Mouse (Mus musculus) gastrocnemius, adult 18-20 months (tissue): ENCODE measurements at regions not wholly inside any gene's neighbourhood (a gene's known extent, or its start where the extent isn't known, plus 50 kb on each side); places are given as distances from the start of the nearest gene placed in this dataset.
A peak's percentile ranks its signal among the peaks of the same experiment; 100 is the strongest.

Experiments used
- DNase-seq: peaks from one replicate; pipeline ENCODE4 v3.0.0; 2021; ENCODE audit warnings: low spot score

DNA sequence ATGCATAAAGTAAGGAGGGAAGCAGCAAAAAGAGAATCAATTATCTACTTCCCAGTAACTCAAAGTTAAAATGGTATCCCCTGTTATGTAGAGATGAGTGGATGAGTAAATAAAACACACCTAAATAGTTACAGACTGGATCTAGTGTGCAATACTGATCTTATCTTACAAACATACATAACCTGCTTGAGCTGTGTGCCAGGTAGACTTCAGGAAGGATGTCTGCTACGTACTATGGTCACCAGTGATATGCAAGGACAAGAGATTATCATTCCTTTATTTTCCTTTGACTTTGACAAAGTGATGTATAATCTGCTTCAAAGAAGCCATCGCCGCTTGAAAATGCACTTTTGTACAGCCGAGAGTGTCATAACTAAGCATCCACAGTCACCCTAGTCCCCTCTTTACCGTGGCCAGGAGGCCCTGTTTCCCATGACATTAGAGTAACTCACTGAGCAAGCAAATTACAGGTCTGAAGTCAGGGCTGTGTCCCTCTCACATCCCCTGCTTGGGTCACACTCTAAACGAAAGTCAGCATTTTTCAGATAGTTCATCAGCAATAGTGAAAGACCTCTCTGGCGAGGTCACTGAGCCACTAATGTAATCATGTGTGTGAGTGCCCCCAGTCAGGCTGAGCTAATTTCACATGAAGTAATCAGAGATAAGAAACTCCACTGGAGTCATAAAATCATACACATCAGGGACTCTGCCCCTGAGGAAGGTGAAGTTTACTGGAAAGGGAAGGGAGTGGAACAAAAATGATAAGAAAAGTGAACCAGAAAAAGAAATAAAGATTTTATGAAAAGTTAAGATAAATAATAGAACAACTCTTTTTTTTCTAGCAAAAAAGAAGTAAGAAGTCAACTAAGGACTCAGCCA is 929.8 kb upstream of the Gm7489 start:
- DNase-seq: no peak

DNA sequence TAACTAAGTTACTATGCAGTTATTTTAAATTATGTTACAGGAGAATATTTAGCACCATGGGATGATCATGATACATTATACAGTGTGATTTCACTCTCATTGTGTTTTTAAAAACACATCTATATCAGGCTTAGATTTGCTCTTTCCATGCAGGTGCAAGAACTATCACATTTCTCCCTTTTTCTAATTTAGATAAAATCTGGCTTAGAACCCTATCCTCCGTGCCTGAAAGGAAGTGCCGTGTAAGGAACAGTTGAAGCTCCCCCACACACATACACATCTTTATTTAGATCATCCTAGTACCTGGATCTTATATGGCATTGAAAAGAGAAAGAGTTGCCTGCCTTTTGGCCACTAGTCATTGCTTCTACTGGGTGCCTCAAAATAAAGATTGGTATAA is 925.0 kb upstream of the Gm7489 start:
- DNase-seq: no peak

DNA sequence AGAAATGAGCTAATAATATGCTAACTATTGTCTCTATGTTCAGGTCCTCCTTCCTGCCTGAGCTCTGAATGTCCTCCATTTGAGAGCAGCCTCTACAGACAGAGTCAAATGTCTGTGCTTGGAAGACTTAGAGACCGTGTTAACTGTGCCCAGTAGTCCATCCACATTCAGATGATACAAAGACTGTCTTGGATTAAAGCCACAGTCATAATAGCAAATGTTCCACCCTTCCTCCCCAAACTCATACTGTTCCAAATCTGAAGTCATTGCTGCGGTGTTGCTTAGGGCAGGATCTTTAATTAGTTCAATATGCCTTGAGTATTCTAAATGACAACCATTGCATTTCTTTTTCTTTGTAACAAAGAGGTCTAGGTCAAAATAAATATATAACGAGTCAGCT is 923.2 kb upstream of the Gm7489 start:
- peak; percentile 43 for DNase-seq

DNA sequence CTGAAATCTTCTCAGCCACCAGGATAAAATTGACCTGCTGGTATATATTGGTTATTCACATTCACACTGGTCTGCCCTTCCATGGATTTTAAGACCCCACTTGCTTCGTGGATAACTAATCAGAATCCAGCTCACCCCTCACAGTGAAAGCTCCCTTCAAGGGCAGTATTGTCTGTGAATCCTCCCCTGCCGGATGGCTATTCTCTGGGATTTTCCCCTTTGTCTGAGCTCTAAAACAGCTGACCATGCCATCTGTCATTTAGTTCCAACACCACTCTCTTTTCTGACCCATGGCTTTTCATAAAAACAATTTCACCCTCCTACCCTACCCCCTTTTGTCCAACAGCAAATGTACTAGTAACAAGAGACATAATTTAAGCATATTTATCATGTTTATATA is 920.8 kb upstream of the Gm7489 start:
- DNase-seq: no peak

DNA sequence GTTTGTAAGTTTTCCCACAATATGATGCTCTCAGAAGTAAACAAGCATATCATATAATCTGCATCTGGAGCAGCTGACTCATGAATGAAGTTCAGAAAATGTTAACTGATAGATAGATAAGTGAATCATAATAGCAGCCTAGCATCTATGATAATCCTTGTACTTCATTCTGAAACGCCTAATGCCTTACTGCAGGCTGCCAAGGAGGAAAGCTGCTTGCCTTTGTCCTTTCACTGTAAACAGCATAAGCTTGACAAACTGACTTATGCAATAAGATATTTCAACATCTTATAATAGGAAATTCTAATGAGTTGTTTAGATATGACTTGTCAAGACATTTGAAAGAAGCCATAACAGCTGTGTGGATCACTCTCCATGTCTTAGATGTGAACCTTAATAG is 920.3 kb upstream of the Gm7489 start:
- DNase-seq: no peak

DNA sequence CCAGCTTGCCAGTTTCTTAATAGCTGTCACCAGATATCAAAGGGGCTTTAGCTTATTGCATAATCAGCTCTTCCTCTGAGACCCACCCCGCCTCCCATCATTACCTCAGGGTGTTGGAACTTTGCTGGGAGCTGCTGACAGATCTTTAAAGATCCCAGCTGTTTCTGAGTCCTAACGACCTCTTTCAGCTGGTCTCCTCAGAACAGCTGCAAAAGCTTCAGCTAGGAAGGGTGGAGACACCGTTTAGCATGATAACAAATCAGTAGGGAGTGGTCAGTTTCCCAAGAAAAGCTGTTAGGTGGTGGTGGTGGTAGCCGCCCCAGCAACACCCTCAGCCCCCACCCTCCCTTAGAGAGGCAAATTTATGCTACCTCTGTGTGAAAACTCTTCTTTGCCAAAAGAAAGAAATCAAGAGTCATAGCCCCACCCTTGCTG is 916.9 kb upstream of the Gm7489 start:
- peak; percentile 71 for DNase-seq

DNA sequence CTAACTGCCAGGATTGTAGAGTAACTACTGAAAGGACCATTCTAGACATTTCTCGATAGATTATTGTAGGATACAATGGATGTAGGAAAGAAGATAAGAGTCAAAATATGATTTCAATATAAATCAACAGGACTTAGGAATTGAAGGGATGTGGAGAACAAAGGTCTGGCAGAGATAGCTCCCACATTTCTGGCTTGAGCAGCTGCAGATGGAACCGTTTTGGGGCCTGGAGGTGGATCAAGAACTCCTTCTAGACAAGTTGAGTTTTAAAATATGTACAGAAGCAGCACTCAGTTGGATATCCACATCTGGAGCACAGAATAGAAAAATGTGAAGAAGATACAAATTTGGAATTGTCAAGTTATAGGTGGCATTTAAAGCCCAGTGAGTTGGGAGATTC is 901.9 kb upstream of the Gm7489 start:
- peak; percentile 20 for DNase-seq

DNA sequence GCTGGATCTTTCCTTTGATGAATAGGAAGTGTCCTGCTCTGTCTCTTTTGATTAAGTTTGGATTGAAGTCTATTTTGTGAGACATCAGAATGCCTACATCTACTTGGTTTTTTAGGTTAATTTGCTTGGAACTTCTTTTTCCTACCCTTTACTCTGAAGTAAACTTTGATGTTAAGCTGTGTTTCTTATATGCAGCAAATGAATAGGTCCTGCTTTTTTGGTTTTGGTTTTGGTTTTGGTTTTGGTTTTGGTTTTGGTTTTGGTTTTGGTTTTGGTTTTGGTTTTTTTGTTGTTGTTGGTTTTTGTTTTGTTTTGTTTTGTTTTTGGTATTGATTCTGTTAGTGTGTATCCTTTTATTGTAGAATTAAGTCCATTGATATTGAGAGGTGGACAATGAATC is 894.1 kb upstream of the Gm7489 start:
- DNase-seq: no peak

DNA sequence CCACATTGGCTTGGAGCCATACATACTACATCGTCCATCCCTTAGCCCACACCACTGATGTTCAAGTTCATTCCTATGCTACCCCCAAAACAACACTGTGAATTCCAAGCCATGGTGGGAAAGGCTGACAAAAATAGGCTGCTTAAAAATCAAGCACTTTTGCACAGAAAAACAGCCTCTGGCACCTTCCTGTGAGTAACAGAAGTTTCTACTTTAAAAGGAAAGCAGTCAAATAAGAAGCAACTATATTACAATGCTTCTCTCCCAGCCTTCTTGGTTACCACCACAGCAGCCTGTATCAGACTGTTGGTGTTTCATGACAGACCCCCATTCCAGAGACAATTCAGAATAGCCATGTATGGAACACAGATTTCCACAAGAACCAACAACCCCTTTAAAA is 890.4 kb upstream of the Gm7489 start:
- no peak for DNase-seq

DNA sequence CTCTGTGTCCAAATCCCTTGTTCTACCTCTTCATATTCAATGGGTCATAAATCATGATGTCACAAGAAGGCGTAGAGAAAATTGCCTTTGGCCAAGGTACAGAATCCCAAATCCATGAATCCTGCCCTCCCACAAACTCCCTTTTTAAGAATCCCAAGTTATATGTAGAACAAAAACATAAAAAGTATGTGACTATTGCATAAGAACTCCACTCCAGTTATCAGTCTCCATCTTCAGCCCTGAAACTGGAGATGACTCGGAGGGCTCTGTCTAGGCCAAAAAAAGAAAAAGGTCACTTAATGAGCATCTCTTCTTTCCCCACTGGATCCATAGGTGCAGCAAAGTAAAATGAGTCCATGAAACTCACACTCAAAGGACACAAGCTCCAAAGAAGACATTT is 885.5 kb upstream of the Gm7489 start:
- no peak for DNase-seq

DNA sequence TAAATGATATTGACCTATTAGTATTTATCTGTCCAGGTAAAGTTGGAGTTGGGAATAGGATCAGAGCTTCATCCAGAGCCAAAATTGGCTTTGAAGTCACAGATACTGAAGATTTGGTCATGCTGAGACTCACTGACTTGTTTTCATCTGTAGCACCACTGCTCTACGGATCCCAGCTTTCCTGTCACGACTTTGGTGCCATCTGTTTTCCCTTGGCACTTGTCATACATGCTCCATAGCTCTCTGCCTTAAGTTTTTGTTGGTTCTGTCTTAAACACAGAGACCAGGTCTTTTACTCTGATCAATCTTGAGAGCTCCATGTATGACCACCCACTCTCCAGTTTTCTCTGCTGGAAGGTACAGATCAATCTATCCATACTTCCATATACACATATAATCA is 884.9 kb upstream of the Gm7489 start:
- no peak for DNase-seq

DNA sequence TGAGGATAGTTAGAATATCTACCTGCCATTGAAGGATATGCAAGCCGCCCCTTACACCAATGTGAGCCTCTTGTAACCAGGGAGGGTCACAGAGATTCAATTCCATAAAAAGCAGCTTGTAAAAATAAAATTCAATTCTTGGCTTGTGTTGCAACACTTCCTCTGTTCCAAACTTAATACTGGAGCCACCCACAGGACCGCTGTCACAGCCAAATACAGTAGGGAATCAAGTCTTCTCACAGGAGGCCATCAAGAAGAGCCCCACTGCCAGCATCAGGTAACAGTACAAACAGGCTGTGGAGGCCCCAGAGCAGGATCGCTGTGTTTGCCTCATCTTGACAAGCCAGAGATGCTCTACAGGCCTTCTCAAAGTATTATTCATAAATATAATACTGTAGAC is 883.3 kb upstream of the Gm7489 start:
- peak; percentile 3 for DNase-seq

DNA sequence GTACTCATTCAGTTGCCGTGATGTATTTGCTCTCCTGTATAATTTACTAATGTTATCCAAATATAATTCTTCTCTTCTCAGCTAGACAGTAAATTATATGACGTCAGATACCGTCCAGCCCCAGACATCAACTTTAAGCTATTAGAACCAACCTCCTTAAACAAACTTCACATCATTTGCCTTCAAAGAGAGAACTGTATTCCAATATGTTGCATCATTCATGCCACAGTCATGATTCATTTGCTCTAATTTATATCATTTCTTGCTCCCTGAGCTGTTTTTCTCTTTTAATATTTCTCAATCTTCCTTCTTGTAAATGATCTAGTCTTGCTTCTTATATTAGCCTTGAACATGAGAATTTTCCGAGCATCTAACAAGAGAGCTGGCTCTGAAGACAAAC is 882.7 kb upstream of the Gm7489 start:
- DNase-seq: peak; percentile 5

DNA sequence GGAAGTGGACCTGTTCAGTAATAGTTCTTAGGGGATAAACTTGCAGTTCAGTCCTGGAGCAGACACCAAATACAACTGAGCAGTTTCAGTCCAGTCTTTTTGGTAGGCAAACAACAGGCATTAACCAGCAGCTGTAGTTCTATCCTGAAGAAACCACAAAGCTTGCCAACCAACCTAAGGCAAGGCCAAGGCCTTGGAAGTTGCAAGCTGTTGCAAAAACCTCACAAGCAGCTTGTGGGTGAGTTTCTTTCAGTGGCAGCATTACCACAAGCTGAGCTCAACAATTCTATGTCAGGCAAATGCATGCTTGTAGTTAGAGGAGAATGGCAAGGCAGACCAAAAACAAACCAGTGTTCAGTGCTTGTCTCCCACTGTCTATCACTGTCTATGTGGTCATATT is 880.6 kb upstream of the Gm7489 start:
- DNase-seq: no peak

DNA sequence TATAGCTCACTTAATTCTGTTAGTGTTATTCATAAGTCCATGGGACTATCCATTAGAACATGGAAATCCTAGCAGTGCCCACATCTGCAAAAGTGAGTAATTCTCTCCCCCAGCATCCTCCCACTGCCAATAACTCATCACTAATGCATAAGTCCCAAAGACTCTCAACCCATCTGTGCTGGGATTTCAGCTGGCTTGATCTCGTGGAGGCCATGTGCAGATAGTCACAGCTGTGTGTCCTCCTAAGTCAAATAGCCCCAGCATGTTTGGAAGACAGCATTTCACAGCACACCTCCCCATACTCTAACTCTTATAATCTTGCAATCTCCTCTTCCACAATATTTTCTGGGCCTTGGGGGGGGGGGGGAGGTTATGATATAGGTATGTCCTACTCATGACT is 877.9 kb upstream of the Gm7489 start:
- no peak for DNase-seq

DNA sequence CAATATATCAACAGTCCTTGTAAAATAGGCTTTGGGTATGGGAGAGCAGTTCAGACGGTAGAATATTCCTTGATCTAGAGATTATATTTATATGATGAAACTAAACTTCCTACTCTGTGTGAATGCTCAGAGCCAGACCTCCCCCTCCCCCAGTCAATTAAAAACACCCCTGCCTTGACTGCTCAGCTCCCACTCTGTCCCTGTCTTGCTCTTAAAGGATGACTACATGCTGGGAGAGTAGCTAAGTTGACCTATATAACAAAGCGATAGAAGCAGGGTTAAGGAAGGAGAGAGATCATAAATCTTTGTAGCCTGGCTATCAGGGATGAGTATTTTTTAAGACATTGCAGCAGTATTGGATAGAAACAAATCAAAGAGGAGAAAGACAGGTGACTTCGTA is 875.4 kb upstream of the Gm7489 start:
- no peak for DNase-seq
